Mouse (Mus musculus): ENCODE data around the gene Hspa1a.
"Not testable (repeated sequence)": the region's sequence is repeated elsewhere in the genome, so short reads cannot be mapped to it uniquely, and the experiment has no call there.

Gene Hspa1a

GRCm38 (mm10) chr17:34962841-34963240, 9.1 kb downstream of the Hspa1a start:
- DNase-seq = no peak

- DNase-seq = no peak
Observed at GRCm38 (mm10) chr17:34962125-34962524, 9.8 kb downstream of the Hspa1a start.

- DNase-seq = peak; percentile 39
Observed at GRCm38 (mm10) chr17:34960702-34961493, 11.1 kb downstream of the Hspa1a start.

GRCm38 (mm10) chr17:34959881-34960515, 12.0 kb downstream of the Hspa1a start:
- DNase-seq = no peak

GRCm38 (mm10) chr17:34959130-34959778, 12.7 kb downstream of the Hspa1a start, which contains the start of gene Hspa1b:
Gene Hspa1b, minus strand, starts transcription at chr17:34959238.
- peak; percentile 83 for DNase-seq

DNA sequence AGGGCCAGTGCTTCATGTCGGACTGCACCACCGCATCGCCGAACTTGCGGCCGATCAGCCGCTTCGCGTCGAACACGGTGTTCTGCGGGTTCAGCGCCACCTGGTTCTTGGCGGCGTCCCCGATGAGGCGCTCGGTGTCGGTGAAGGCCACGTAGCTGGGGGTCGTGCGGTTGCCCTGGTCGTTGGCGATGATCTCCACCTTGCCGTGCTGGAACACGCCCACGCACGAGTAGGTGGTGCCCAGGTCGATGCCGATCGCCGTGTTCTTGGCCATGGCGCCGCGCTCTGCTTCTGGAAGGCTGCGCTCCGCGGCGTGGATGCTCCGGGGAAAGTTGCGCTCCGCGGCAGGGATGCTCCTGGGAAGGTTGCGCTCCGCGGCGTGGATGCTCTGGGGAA, 13.2 kb downstream of the Hspa1a start:
- not testable (repeated sequence) for DNase-seq

DNA sequence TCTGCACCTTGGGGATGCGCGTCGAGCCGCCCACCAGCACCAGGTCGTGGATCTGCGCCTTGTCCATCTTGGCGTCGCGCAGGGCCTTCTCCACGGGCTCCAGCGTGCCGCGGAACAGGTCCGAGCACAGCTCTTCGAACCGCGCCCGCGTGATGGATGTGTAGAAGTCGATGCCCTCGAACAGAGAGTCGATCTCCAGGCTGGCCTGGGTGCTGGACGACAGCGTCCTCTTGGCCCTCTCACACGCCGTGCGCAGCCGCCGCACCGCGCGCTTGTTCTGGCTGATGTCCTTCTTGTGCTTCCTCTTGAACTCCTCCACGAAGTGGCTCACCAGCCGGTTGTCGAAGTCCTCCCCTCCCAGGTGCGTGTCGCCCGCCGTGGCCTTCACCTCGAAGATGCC, 14.0 kb downstream of the Hspa1a start:
- not testable (repeated sequence) for DNase-seq

- not testable (repeated sequence) for DNase-seq
Observed at GRCm38 (mm10) chr17:34957291-34957690, 14.7 kb downstream of the Hspa1a start.

DNA sequence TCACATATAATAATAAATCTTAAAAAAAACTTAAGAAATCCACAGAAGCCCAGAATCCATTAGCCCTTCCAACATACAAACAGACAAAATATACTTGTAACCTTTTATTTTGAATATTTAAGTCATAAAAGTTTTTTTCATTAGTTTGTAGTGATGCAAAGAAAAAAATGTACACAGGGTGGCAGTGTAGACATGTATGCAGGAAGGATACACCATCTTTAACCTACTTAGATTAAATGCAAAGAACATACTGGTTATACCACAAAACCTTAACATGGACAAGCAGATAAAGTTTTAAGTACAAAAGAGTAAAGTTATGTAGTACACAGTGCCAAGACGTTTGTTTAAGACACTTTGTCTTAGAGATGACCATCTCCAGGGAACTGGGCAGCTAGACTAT, 15.6 kb downstream of the Hspa1a start:
- DNase-seq = no peak

GRCm38 (mm10) chr17:34955884-34956283, 16.1 kb downstream of the Hspa1a start:
- DNase-seq = no peak

DNA sequence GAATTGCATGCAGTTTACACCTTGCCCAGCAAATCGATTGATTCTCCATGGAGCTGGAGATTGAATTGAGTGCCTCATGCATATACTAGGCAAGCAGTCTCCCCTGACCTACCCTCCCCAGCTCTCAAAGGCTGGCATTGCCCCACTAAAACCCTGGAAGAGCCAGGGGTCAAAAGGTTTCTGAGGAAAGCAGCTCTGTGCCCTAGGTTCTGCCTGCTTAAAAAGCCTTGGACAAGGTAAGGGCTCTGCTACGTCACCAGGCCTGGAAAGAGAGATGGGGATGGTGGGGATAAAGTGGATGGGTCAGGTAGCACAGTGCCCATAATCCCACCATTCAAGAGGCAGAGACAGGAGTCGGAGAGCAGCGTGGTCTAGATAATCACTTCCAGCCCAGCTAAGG, 17.1 kb downstream of the Hspa1a start:
- no peak for DNase-seq

GRCm38 (mm10) chr17:34953904-34954303, 18.1 kb downstream of the Hspa1a start:
- no peak for DNase-seq

DNA sequence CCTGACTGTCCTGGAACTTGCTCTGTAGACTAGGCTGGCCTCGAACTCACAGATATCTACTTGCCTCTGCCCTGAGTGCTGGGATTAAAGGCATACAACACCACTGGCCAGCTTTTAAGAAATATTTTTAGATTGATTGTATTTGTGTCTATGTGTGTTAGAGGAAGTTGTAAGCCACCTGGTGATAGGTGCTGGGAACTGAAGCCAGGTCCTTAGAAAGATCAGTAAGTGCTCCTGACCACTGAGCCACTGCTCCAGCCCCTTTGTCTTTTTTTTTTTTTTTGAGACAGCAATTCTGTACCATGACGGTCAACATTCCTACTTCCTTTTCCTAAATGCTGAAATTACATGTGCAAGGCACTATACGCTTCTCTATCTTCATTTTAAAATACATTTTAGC, 18.7 kb downstream of the Hspa1a start:
- no peak for DNase-seq

DNA sequence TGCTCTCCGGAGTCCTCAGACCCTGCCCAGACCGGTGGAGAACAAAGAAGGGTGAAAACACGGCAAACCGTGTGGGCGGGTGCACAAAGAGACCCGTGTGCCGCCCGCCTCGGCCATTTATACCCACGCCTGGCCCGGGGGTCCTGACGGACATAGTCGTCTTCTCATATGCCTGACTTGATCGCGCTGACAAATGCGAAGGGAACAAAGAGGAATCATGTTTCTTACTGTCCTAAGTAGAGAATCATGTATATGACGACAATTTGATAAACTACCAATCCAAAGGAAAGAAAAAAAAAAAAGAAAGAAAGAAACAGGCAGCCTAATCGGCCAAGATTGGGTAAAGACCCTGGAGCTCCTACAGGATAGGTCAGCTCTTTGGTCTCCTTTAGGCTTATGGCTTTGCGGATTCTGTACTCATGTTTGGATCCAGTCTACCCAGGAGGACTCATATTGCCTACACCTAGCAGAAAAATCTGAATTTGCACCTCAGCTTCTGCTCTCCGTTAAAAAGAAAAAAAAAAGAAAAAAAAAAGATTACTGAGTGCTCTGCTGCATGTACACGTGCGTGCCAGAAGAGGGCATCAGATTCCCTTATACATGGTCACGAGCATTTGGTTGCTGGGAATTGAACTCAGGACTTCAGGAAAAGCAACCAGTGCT, 19.4 kb downstream of the Hspa1a start:
- DNase-seq = peak; percentile 63

GRCm38 (mm10) chr17:34951636-34952377, 20.1 kb downstream of the Hspa1a start:
- DNase-seq = peak; percentile 52

DNA sequence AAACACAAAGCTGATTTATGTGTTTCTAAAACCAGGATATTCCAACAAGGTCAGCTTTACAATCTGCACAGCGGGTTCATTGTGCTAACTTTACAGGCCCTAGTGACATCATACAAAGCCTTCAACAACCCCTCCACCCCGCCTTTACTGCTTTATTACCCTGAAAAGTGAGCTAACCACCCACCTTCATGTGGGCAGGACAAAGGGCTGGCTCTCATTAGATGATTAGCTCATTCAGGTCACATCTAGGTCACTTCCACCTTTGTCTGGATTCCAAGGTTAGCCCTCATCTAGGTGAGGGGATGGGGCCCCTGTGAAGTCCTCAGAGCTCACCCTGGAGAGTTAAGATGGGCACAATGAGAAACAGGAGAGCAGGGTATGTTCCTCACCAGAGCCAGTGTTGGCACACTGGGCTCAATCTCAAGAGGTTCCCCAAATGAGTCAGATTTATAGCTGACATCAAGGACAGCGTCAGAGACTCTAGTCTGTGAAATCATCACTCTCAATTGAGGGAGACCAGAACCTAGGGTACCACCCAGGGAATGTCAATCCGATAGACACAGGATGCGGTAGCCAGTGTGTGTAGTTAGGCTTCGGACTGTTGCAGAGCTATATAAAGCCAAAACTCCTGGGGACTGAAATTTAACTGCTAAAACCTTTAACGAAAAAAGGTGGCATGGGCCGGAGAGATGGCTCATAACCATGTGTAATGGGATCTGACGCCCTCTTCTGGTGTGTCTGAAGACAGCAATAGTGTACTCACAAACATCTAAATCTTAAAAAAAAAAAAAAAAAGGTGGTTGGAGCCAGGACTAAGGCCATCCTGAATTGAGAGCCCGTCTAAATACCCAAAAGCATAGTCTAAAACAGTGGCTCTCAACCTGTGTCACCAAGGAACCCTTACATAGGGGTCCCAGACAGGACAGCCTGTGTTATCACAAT, 21.2 kb downstream of the Hspa1a start:
- DNase-seq = no peak

- no peak for DNase-seq
Observed at GRCm38 (mm10) chr17:34949553-34949969, 22.4 kb downstream of the Hspa1a start.

DNA sequence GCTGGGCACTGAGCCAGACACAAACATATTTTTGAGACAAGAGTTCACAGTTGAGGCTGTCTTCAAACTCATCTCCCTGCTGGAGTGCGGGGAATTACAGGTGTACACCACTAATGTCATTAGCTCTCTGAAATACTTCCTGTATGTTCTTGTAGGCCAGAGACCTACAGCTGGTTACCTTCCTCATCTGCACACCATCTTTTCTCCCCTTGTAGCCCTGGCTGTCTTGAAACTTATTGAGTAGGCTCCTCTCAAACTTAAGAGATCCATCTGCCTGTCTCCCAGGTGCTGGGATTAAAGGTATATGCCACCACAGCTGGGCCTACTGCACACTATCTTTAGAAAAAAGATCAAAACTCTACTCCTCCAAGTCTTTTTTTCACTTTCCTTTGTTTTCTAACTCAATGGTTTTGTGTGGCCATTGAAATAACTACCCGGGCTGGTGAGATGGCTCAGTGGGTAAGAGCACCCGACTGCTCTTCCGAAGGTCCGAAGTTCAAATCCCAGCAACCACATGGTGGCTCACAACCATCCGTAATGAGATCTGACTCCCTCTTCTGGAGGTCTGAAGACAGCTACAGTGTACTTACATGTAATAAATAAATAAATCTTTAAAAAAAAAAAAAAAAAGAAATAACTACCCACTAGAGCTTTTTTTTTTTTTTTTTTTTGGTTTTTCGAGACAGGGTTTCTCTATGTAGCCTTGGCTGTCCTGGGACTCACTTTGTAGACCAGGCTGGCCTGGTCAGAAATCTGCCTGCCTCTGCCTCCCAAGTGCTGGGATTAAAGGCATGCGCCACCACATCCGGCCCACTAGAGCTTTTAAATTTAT, 23.0 kb downstream of the Hspa1a start:
- not testable (repeated sequence) for DNase-seq

DNA sequence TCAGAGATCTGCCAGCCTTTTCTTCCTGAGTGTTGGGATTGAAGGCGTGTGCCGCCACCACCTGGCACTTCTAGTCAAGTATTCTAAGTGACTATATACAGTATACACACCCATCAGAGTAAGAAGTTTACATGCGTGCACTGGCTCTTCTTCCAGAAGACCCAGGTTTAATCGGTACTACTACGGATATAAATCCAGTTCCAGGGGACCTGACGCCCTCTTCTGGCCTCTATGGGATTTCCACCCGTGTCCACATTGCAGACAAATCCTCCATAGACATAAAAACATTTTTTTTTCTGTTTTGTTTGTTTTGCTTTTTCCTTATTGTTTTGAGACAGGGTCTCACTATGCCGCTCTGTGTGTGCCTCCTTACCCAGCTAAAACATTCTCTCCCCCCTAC, 24.4 kb downstream of the Hspa1a start:
- no peak for DNase-seq

DNA sequence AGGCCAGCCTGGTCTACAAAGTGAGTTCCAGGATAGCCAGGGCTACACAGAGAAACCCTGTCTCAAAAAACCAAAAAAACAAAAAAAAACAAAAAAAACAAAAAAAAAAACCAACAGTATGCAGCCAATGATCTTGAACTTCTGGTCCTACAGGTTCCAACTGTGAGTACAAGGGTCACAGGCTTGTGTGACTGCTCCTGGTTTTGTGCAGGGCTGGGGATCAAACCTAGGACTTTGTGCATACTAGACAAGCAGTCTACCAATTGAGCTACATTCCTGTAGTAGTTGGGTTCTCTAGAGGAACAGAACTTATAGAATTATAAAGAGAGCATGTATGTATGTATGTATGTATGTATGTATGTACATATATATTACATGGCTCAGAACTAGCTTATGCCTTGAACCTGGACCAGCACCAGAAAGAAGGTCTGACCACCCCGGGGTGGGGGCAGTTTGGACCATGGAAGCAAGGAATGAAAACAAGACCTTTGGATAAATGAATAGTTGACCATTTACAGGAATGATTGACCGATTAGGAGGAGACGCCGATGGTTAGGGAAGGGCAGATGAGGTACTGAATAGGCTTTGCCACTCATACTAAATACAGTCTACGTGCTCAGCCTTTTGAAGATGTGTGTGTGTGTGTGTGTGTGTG, 25.3 kb downstream of the Hspa1a start:
- DNase-seq = no peak

All from right cerebral cortex, adult 18-20 months (tissue).